31 mouse cellular contexts compared by ENCODE assay signal in the genomic region with DNA sequence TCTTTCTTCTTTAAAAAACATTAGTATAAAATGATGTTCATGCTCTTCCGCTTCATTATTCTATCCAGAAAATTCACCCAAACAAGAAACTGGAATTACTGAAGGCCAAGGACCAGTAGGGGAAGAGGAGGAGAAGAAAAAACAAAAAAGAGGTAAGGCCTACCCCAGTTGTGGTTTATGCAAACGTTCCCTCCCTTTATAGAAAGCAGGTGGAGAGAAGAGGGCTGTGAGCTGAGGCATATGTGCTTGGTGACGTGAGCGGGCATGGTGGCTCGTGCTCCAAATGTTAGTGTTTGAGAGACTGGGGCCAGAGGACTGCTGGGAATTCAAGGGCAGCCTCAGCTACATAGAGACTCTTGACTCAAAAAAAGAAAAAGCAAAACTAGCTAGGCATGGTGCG. TPM values are rescaled to one million over a fixed set of nuclear protein-coding genes. Genes with fewer than 3 reads are reported as not detected.
DNase-seq lines count a peak whose midpoint lies in the region; ATAC-seq and TF ChIP-seq lines count a peak whose summit lies in the region.
"Had no signal": no experiment of that assay in that cellular context is flagged by ENCODE, and none has a peak within 500 bp of the region (broad histone marks: within the 10 kb centered on the region; RNA-seq: fewer than 3 reads in every experiment).

No protein-coding gene starts in this region.

- dilution Hi-C loops in CH12.LX (cut with MboI; ENCODE audit: extremely low pct_ligation_motif_present, extremely low pct_unique_long_range_greater_than_20kb, low sequenced_read_pairs): no loop called here

- no peaks in the 10 kb centered on the region for H3K9me3 ChIP-seq in CH12.LX (replicated peaks; ENCODE audit: low read length)
- H3K9me3 ChIP-seq in hindbrain, embryonic 16.5 days (ENCODE audit: control insufficient read depth, low read length): no peaks in the 10 kb centered on the region
- H3K9me3 ChIP-seq: embryonic facial prominence, embryonic 13.5 days; embryonic facial prominence, embryonic 15.5 days; forebrain, embryonic 10.5 days; forebrain, embryonic 12.5 days had no signal

- no peak overlapping the region for H3K9ac ChIP-seq in CH12.LX (ENCODE audit: insufficient read depth, low read depth)
- no peak overlapping the region for H3K9ac ChIP-seq in hindbrain, embryonic 16.5 days (ENCODE audit: low read depth, low read length)
- H3K9ac ChIP-seq: embryonic facial prominence, embryonic 13.5 days; embryonic facial prominence, embryonic 15.5 days; forebrain, embryonic 12.5 days had no signal

- no peak overlapping the region for H3K4me3 ChIP-seq in left cerebral cortex, adult 2 months
- no peak overlapping the region for H3K4me3 ChIP-seq in CH12.LX (replicated peaks in 1 of 3; ENCODE audit: low read depth in 2 of 3, low read length in 2 of 3, poor library complexity in 1 of 3)
- H3K4me3 ChIP-seq in hindbrain, embryonic 16.5 days (ENCODE audit: low read length): no peak overlapping the region
- H3K4me3 ChIP-seq: embryonic facial prominence, embryonic 13.5 days; embryonic facial prominence, embryonic 15.5 days; erythroblast, embryonic 14.5 days; forebrain, embryonic 10.5 days; forebrain, embryonic 12.5 days had no signal

- WGBS in hindbrain, embryonic 16.5 days: 95% methylated on average over 6 of the region's 6 CpGs

- TF ChIP-seq EP300 in CH12.LX (IDR thresholded peaks at IDR 0.05; ENCODE audit: low read length): no peak

- H3K79me2 ChIP-seq in CH12.LX (replicated peaks; ENCODE audit: control insufficient read depth, extremely low read depth, insufficient read depth, poor library complexity, severe bottlenecking): peaks cover 33% of the 10 kb centered on the region

- TF ChIP-seq CTCF in left cerebral cortex, adult 2 months (IDR thresholded peaks at IDR 0.05): no peak
- TF ChIP-seq CTCF in CH12.LX (conservative IDR thresholded peaks at IDR 0.05 in 1 of 2, IDR thresholded peaks at IDR 0.05 in 1 of 2; ENCODE audit: low read depth in 2 of 2, low read length in 2 of 2): no peak

- intact Hi-C loops in left cerebral cortex, adult 2 months (cut with DNase I): no loop called here

- no peak for TF ChIP-seq RAD21 in CH12.LX (IDR thresholded peaks at IDR 0.05; ENCODE audit: low read depth, low read length)

- DNase-seq in left cerebral cortex, adult 2 months (ENCODE audit: extremely low spot score in 1 of 2, low spot score in 2 of 2): no peak
- DNase-seq in left cerebral cortex, adult 9 months (ENCODE audit: low spot score in 2 of 2): no peak
- peak; percentile 33 for DNase-seq in thymus, postnatal 0 days (ENCODE audit: low spot score)
- no peak for DNase-seq in thymus, postnatal 4 days
- peak; percentile 64 for DNase-seq in A20 (ENCODE audit: low read depth, low spot score)
- DNase-seq in CH12.LX (ENCODE audit: extremely low read depth): peak; percentile 80
- DNase-seq in ovary, postnatal 14 days (ENCODE audit: low spot score): no peak
- DNase-seq: adrenal gland, adult 2 months; adrenal gland, postnatal 10 days; adrenal gland, postnatal 25 days; B cell, adult 2 months; cerebellum, adult 11 months; cerebellum, adult 18-20 months; cerebellum, adult 8-10 months; cerebellum, adult 9-11 months; cerebellum, postnatal 14 days; cerebellum, postnatal 36 days; embryo, embryonic 11 days had no signal

- ATAC-seq in hindbrain, embryonic 16.5 days: no peak
- ATAC-seq: CD4-positive, CD25-positive, alpha-beta regulatory T cell, adult 4 months; forebrain, embryonic 14.5 days; forebrain, embryonic 16.5 days had no signal

- H3K4me1 ChIP-seq in CH12.LX (ENCODE audit: control insufficient read depth in 1 of 2, insufficient read depth in 2 of 2): peaks cover 18 to 60% of the 10 kb centered on the region in 2 experiments
- H3K4me1 ChIP-seq in hindbrain, embryonic 16.5 days (ENCODE audit: control insufficient read depth, insufficient read depth, low read depth, low read length): no peaks in the 10 kb centered on the region
- H3K4me1 ChIP-seq: embryonic facial prominence, embryonic 13.5 days; embryonic facial prominence, embryonic 15.5 days; forebrain, embryonic 10.5 days; forebrain, embryonic 12.5 days had no signal

- H3K27me3 ChIP-seq in CH12.LX (replicated peaks): no peaks in the 10 kb centered on the region
- no peaks in the 10 kb centered on the region for H3K27me3 ChIP-seq in hindbrain, embryonic 16.5 days (replicated peaks; ENCODE audit: control insufficient read depth, insufficient read depth, low read length)
- H3K27me3 ChIP-seq: embryonic facial prominence, embryonic 13.5 days; embryonic facial prominence, embryonic 15.5 days; forebrain, embryonic 12.5 days had no signal

- H3K4me2 ChIP-seq in CH12.LX (ENCODE audit: insufficient read depth, low read depth, poor library complexity, severe bottlenecking): peak overlapping the region; percentile 46
- no peak overlapping the region for H3K4me2 ChIP-seq in hindbrain, embryonic 16.5 days (ENCODE audit: low read length)
- H3K4me2 ChIP-seq: embryonic facial prominence, embryonic 13.5 days; embryonic facial prominence, embryonic 15.5 days; forebrain, embryonic 12.5 days had no signal

- 0 out of 2 replicates have a peak, but pooled peaks have one; percentile 28 for TF ChIP-seq POLR2A in CH12.LX (IDR thresholded peaks at IDR 0.05; ENCODE audit: low read depth, low read length)

- H3K27ac ChIP-seq in left cerebral cortex, adult 2 months: 0 out of 2 replicates have a peak overlapping the region, but pooled peaks have one; percentile 24
- peak overlapping the region; percentile 76 for H3K27ac ChIP-seq in CH12.LX (ENCODE audit: insufficient read depth, low read depth)
- H3K27ac ChIP-seq in hindbrain, embryonic 16.5 days (ENCODE audit: low read depth, low read length): no peak overlapping the region
- H3K27ac ChIP-seq: embryonic facial prominence, embryonic 13.5 days; embryonic facial prominence, embryonic 15.5 days; forebrain, embryonic 10.5 days; forebrain, embryonic 12.5 days had no signal

- in situ Hi-C loops in CH12.LX (cut with MboI; ENCODE audit: low pct_ligation_motif_present, low pct_unique_long_range_greater_than_20kb, low sequenced_read_pairs): loop anchor here (25.0 kb wide), 1 partner anchor 285 kb away; no protein-coding TSS in a partner anchor

- H3K36me3 ChIP-seq in CH12.LX (replicated peaks in 1 of 2; ENCODE audit: control insufficient read depth in 1 of 2, insufficient read depth in 1 of 2, low read length in 1 of 2): peaks cover 77 to 86% of the 10 kb centered on the region in 2 experiments
- peaks cover 56% of the 10 kb centered on the region for H3K36me3 ChIP-seq in hindbrain, embryonic 16.5 days (ENCODE audit: control insufficient read depth, insufficient read depth, low read length)

TF ChIP-seq in CH12.LX, 34 proteins besides CTCF, POLR2A, EP300 and RAD21 (continues in another document):
- no peak for TF ChIP-seq JUN (IDR thresholded peaks at IDR 0.05; ENCODE audit: insufficient read depth, low read depth, low read length)
- TF ChIP-seq MAX (IDR thresholded peaks at IDR 0.05; ENCODE audit: low read length): peak; percentile 44; the same call in 1 of the 2 replicates
- TF ChIP-seq CHD2 (IDR thresholded peaks at IDR 0.05; ENCODE audit: low read length): no peak
- TF ChIP-seq ZNF384 (IDR thresholded peaks at IDR 0.05; ENCODE audit: low read depth, low read length): peak; percentile 78
- no peak for TF ChIP-seq USF1 (IDR thresholded peaks at IDR 0.05; ENCODE audit: low read depth, low read length)
- TF ChIP-seq GABPA (IDR thresholded peaks at IDR 0.05; ENCODE audit: insufficient replicate concordance, low read depth, low read length): no peak
- TF ChIP-seq ELF1 (IDR thresholded peaks at IDR 0.05; ENCODE audit: low read depth, low read length): no peak
- peak; percentile 88 for TF ChIP-seq BHLHE40 (IDR thresholded peaks at IDR 0.05; ENCODE audit: low read depth, low read length)
- TF ChIP-seq NELFE (IDR thresholded peaks at IDR 0.05; ENCODE audit: low read depth, low read length): no peak
- no peak for TF ChIP-seq JUND (conservative IDR thresholded peaks at IDR 0.05; ENCODE audit: low read depth, low read length)

RNA-seq across cellular contexts. Expression of a gene that starts 5.1 kb away (rescaled TPM):
- total RNA-seq in left cerebral cortex, adult 2 months (2021): 1 to 10 TPM in 1 of 2 experiments, under 1 TPM in 1; 0.63 to 1.1 TPM
- 1.0 and 1.5 TPM in 2 replicates for polyA plus RNA-seq in thymus, postnatal 0 days (2015; fragmentation: Nextera tagmentation; extraction: Ambion mirVana)
- total RNA-seq in CH12.LX (2012; rRNA removed) (not detected in 2 replicates), CH12.LX (2014; rRNA removed) (not detected in 2 replicates)
- polyA plus RNA-seq in CH12.LX (2012; ENCODE audit: insufficient read length, low read depth): 0.74 and 0.87 TPM in 2 replicates
- 3.7 and 4.9 TPM in 2 replicates for polyA plus RNA-seq in hindbrain, embryonic 16.5 days (2015; fragmentation: Nextera tagmentation; extraction: Ambion mirVana)
- total RNA-seq: adrenal gland, postnatal 10 days; ES-E14 had no signal
- polyA plus RNA-seq: adrenal gland, adult 2 months; embryonic facial prominence, embryonic 11.5 days; erythroblast, embryonic 14.5 days had no signal

RNA-seq across cellular contexts. Expression of a gene that starts 8.4 kb away (rescaled TPM):
- 1 to 10 TPM; 2.9 to 4.1 TPM for total RNA-seq in left cerebral cortex, adult 2 months (2021)
- polyA plus RNA-seq in thymus, postnatal 0 days (2015; fragmentation: Nextera tagmentation; extraction: Ambion mirVana): 7.3 and 8.0 TPM in 2 replicates
- total RNA-seq in CH12.LX (2012; rRNA removed) (5.3 and 6.2 TPM in 2 replicates), CH12.LX (2014; rRNA removed) (2.0 and 2.6 TPM in 2 replicates)
- polyA plus RNA-seq in CH12.LX (2012; ENCODE audit: insufficient read length, low read depth): 1.6 and 2.2 TPM in 2 replicates
- polyA plus RNA-seq in hindbrain, embryonic 16.5 days (2015; fragmentation: Nextera tagmentation; extraction: Ambion mirVana): 4.2 and 5.7 TPM in 2 replicates

RNA-seq across cellular contexts. Expression of a gene that starts 15.1 kb away (rescaled TPM):
- 10 to 100 TPM; 66.0 to 68.7 TPM for total RNA-seq in left cerebral cortex, adult 2 months (2021)
- 141 and 142 TPM in 2 replicates for polyA plus RNA-seq in thymus, postnatal 0 days (2015; fragmentation: Nextera tagmentation; extraction: Ambion mirVana)
- total RNA-seq in CH12.LX (2012; rRNA removed): 80.9 and 90.4 TPM in 2 replicates
- total RNA-seq in CH12.LX (2014; rRNA removed): 127 and 128 TPM in 2 replicates
- polyA plus RNA-seq in CH12.LX (2012; ENCODE audit: insufficient read length, low read depth): 372 and 423 TPM in 2 replicates
- 105 and 112 TPM in 2 replicates for polyA plus RNA-seq in hindbrain, embryonic 16.5 days (2015; fragmentation: Nextera tagmentation; extraction: Ambion mirVana)

RNA-seq across cellular contexts. Expression of a gene that starts 42.3 kb away (rescaled TPM):
- total RNA-seq in left cerebral cortex, adult 2 months (2021): 1 to 10 TPM; 1.5 TPM
- 0.27 and 0.38 TPM in 2 replicates for polyA plus RNA-seq in thymus, postnatal 0 days (2015; fragmentation: Nextera tagmentation; extraction: Ambion mirVana)
- total RNA-seq in CH12.LX (2012; rRNA removed) (not detected in 2 replicates), CH12.LX (2014; rRNA removed) (not detected in 2 replicates)
- not detected in 2 replicates for polyA plus RNA-seq in CH12.LX (2012; ENCODE audit: insufficient read length, low read depth)
- polyA plus RNA-seq in hindbrain, embryonic 16.5 days (2015; fragmentation: Nextera tagmentation; extraction: Ambion mirVana): 0.91 and 0.94 TPM in 2 replicates
- total RNA-seq: common myeloid progenitor, adult 5-6 weeks; ES-E14; MEL had no signal
- polyA plus RNA-seq: CD4-positive, CD25-positive, alpha-beta regulatory T cell, adult 4 months; erythroblast, embryonic 14.5 days; forebrain, embryonic 10.5 days had no signal

RNA-seq across cellular contexts. Expression of a gene that starts 51.3 kb away (rescaled TPM):
- total RNA-seq in left cerebral cortex, adult 2 months (2021): 10 to 100 TPM; 68.3 to 74.2 TPM
- 9.8 and 11.0 TPM in 2 replicates for polyA plus RNA-seq in thymus, postnatal 0 days (2015; fragmentation: Nextera tagmentation; extraction: Ambion mirVana)
- 48.4 and 49.8 TPM in 2 replicates for total RNA-seq in CH12.LX (2012; rRNA removed)
- total RNA-seq in CH12.LX (2014; rRNA removed): 26.1 and 28.3 TPM in 2 replicates
- 42.1 and 44.7 TPM in 2 replicates for polyA plus RNA-seq in CH12.LX (2012; ENCODE audit: insufficient read length, low read depth)
- polyA plus RNA-seq in hindbrain, embryonic 16.5 days (2015; fragmentation: Nextera tagmentation; extraction: Ambion mirVana): 34.3 and 35.3 TPM in 2 replicates

Comparison
In these comparisons a context has a peak if more than half of its experiments do, and no peak if none do; other contexts are left out.
1. DNase-seq: peak in thymus, postnatal 0 days (single experiment), A20 (single experiment) and CH12.LX (single experiment); none in left cerebral cortex, adult 2 months (0 of 2), left cerebral cortex, adult 9 months (0 of 2), thymus, postnatal 4 days (single experiment) and ovary, postnatal 14 days (single experiment).